Mouse (Mus musculus): ENCODE measurements around the gene Rtp3. TPM values are rescaled to one million over a fixed set of nuclear protein-coding genes. Genes with fewer than 3 reads are reported as not detected.

The Rtp3 gene
- polyA plus RNA-seq, 1 experiment from 2014 or later = 1.7 TPM

GRCm38 (mm10) chr9:110946548-110947044, 43.8 kb downstream of the Rtp3 start:
- TF ChIP-seq CTCF (IDR thresholded peaks at IDR 0.05) = no peak
- TF ChIP-seq EP300 (IDR thresholded peaks at IDR 0.05) = no peak
- no peak overlapping the region for H3K27ac ChIP-seq (ENCODE audit: low read length)
- H3K4me1 ChIP-seq (ENCODE audit: insufficient read depth, low read depth, low read length) = no peaks in the 10 kb centered on the region
- no peak overlapping the region for H3K4me3 ChIP-seq (ENCODE audit: low read depth, low read length)
- no peak for DNase-seq (ENCODE audit: low spot score)
- 31% methylated on average over 20 of the region's 20 CpGs for WGBS
- H3K4me2 ChIP-seq (replicated peaks; ENCODE audit: low read depth, low read length) = no peak overlapping the region
- no peak overlapping the region for H3K9ac ChIP-seq (replicated peaks; ENCODE audit: low read depth)
- H3K36me3 ChIP-seq (ENCODE audit: insufficient read depth, low read length) = no peaks in the 10 kb centered on the region
- H3K9me3 ChIP-seq (ENCODE audit: low read length) = no peaks in the 10 kb centered on the region
- ATAC-seq = no peak
- H3K27me3 ChIP-seq (replicated peaks; ENCODE audit: insufficient read depth, low read length) = peaks cover 20% of the 10 kb centered on the region; the same call in 1 of the 2 replicates

GRCm38 (mm10) chr9:110945926-110946325, 44.5 kb downstream of the Rtp3 start, which contains the start of gene Tdgf1:
Gene Tdgf1 (minus strand): TSS chr9:110946158.
- Histone ChIP-seq H3K9ac (replicated peaks; ENCODE audit: low read depth) (no peak within 1 kb of the TSS), H3K4me2 (replicated peaks; ENCODE audit: low read depth, low read length) (no peak within 1 kb of the TSS), H3K4me3 (ENCODE audit: low read depth, low read length) (no peak within 1 kb of the TSS), H3K27me3 (replicated peaks; ENCODE audit: insufficient read depth, low read length) (peaks cover 20% of the 10 kb centered on the region; the same call in 1 of the 2 replicates), H3K36me3 (ENCODE audit: insufficient read depth, low read length) (no peaks in the 10 kb centered on the region), H3K27ac (ENCODE audit: low read length) (no peak within 1 kb of the TSS), H3K4me1 (ENCODE audit: insufficient read depth, low read depth, low read length) (no peaks in the 10 kb centered on the region), H3K9me3 (ENCODE audit: low read length) (no peaks in the 10 kb centered on the region)
- ATAC-seq (no peak), DNase-seq (ENCODE audit: low spot score) (no peak)
- no peak for TF ChIP-seq EP300 (IDR thresholded peaks at IDR 0.05)
- TF ChIP-seq CTCF (IDR thresholded peaks at IDR 0.05) = no peak
- 18% methylated on average over 11 of the region's 11 CpGs for WGBS

- DNase-seq (ENCODE audit: low spot score) (no peak), ATAC-seq (no peak)
- H3K27me3 ChIP-seq (replicated peaks; ENCODE audit: insufficient read depth, low read length) = peaks cover 20% of the 10 kb centered on the region; the same call in 1 of the 2 replicates
- H3K9ac ChIP-seq (replicated peaks; ENCODE audit: low read depth) = no peak overlapping the region
- no peak for TF ChIP-seq CTCF (IDR thresholded peaks at IDR 0.05)
- no peak for TF ChIP-seq EP300 (IDR thresholded peaks at IDR 0.05)
- H3K27ac ChIP-seq (ENCODE audit: low read length) = no peak overlapping the region
- H3K4me1 ChIP-seq (ENCODE audit: insufficient read depth, low read depth, low read length) = no peaks in the 10 kb centered on the region
- no peak overlapping the region for H3K4me3 ChIP-seq (ENCODE audit: low read depth, low read length)
- H3K9me3 ChIP-seq (ENCODE audit: low read length) = no peaks in the 10 kb centered on the region
- no peak overlapping the region for H3K4me2 ChIP-seq (replicated peaks; ENCODE audit: low read depth, low read length)
- H3K36me3 ChIP-seq (ENCODE audit: insufficient read depth, low read length) = no peaks in the 10 kb centered on the region
- WGBS = 8% methylated on average over 18 of the region's 18 CpGs
Observed at GRCm38 (mm10) chr9:110945343-110945742, 45.0 kb downstream of the Rtp3 start.

GRCm38 (mm10) chr9:110944265-110944664, 46.1 kb downstream of the Rtp3 start:
- no peak overlapping the region for H3K27ac ChIP-seq (ENCODE audit: low read length)
- WGBS = 26% methylated on average over 13 of the region's 13 CpGs
- H3K36me3 ChIP-seq (ENCODE audit: insufficient read depth, low read length) = no peaks in the 10 kb centered on the region
- no peak overlapping the region for H3K4me2 ChIP-seq (replicated peaks; ENCODE audit: low read depth, low read length)
- ATAC-seq = no peak
- peaks cover 20% of the 10 kb centered on the region; the same call in 1 of the 2 replicates for H3K27me3 ChIP-seq (replicated peaks; ENCODE audit: insufficient read depth, low read length)
- no peak overlapping the region for H3K4me3 ChIP-seq (ENCODE audit: low read depth, low read length)
- no peak overlapping the region for H3K9ac ChIP-seq (replicated peaks; ENCODE audit: low read depth)
- peak; percentile 39 for DNase-seq (ENCODE audit: low spot score)
- TF ChIP-seq CTCF (IDR thresholded peaks at IDR 0.05) = peak; percentile 68
- TF ChIP-seq EP300 (IDR thresholded peaks at IDR 0.05) = no peak
- no peaks in the 10 kb centered on the region for H3K9me3 ChIP-seq (ENCODE audit: low read length)
- no peaks in the 10 kb centered on the region for H3K4me1 ChIP-seq (ENCODE audit: insufficient read depth, low read depth, low read length)

GRCm38 (mm10) chr9:110937506-110938490, 52.6 kb downstream of the Rtp3 start:
- Histone ChIP-seq H3K4me2 (replicated peaks; ENCODE audit: low read depth, low read length) (no peak overlapping the region), H3K4me1 (ENCODE audit: insufficient read depth, low read depth, low read length) (no peaks in the 10 kb centered on the region), H3K27ac (ENCODE audit: low read length) (no peak overlapping the region), H3K4me3 (ENCODE audit: low read depth, low read length) (no peak overlapping the region), H3K9me3 (ENCODE audit: low read length) (no peaks in the 10 kb centered on the region), H3K27me3 (replicated peaks; ENCODE audit: insufficient read depth, low read length) (no peaks in the 10 kb centered on the region), H3K36me3 (ENCODE audit: insufficient read depth, low read length) (no peaks in the 10 kb centered on the region), H3K9ac (replicated peaks; ENCODE audit: low read depth) (no peak overlapping the region)
- peak; percentile 45 for DNase-seq (ENCODE audit: low spot score)
- WGBS = 70% methylated on average over 12 of the region's 12 CpGs
- TF ChIP-seq CTCF (IDR thresholded peaks at IDR 0.05) (no peak; the same call in 1 of the 2 replicates), EP300 (IDR thresholded peaks at IDR 0.05) (no peak)
- ATAC-seq = peak; percentile 57

- Histone ChIP-seq H3K27ac (ENCODE audit: low read length) (no peak overlapping the region), H3K27me3 (replicated peaks; ENCODE audit: insufficient read depth, low read length) (no peaks in the 10 kb centered on the region), H3K4me1 (ENCODE audit: insufficient read depth, low read depth, low read length) (no peaks in the 10 kb centered on the region), H3K9ac (replicated peaks; ENCODE audit: low read depth) (no peak overlapping the region), H3K9me3 (ENCODE audit: low read length) (no peaks in the 10 kb centered on the region), H3K4me3 (ENCODE audit: low read depth, low read length) (no peak overlapping the region), H3K36me3 (ENCODE audit: insufficient read depth, low read length) (no peaks in the 10 kb centered on the region), H3K4me2 (replicated peaks; ENCODE audit: low read depth, low read length) (no peak overlapping the region)
- TF ChIP-seq EP300 (IDR thresholded peaks at IDR 0.05) (no peak), CTCF (IDR thresholded peaks at IDR 0.05) (no peak)
- WGBS = 68% methylated on average over 7 of the region's 7 CpGs
- no peak for DNase-seq (ENCODE audit: low spot score)
- no peak for ATAC-seq
Observed at GRCm38 (mm10) chr9:110935941-110936340, 54.4 kb downstream of the Rtp3 start.

Other genes starting within 250 kb of the Rtp3 start
- 10.4 and 13.8 TPM in 2 replicates for gene Myl3, start 248.7 kb downstream of the Rtp3 start, polyA plus RNA-seq (2015; fragmentation: Nextera tagmentation; extraction: Ambion mirVana)
- gene Pth1r, start 243.4 kb downstream of the Rtp3 start, polyA plus RNA-seq (2015; fragmentation: Nextera tagmentation; extraction: Ambion mirVana) = 19.4 and 24.4 TPM in 2 replicates
- gene Prss42, start 192.4 kb downstream of the Rtp3 start, polyA plus RNA-seq (2015; fragmentation: Nextera tagmentation; extraction: Ambion mirVana) = not detected in 2 replicates
- not detected in 2 replicates for gene Prss44, start 176.6 kb downstream of the Rtp3 start, polyA plus RNA-seq (2015; fragmentation: Nextera tagmentation; extraction: Ambion mirVana)
- not detected in 2 replicates for gene Prss43, start 163.9 kb downstream of the Rtp3 start, polyA plus RNA-seq (2015; fragmentation: Nextera tagmentation; extraction: Ambion mirVana)
- not detected in 2 replicates for gene Prss45, start 156.0 kb downstream of the Rtp3 start, polyA plus RNA-seq (2015; fragmentation: Nextera tagmentation; extraction: Ambion mirVana)
- gene Prss46, start 146.1 kb downstream of the Rtp3 start, polyA plus RNA-seq (2015; fragmentation: Nextera tagmentation; extraction: Ambion mirVana) = not detected in 2 replicates
- gene Prss50, start 132.6 kb downstream of the Rtp3 start, polyA plus RNA-seq (2015; fragmentation: Nextera tagmentation; extraction: Ambion mirVana) = 0.14 and 0.20 TPM in 2 replicates
- gene Als2cl, start 110.7 kb downstream of the Rtp3 start, polyA plus RNA-seq (2015; fragmentation: Nextera tagmentation; extraction: Ambion mirVana) = 13.5 and 14.4 TPM in 2 replicates
- 3.6 and 4.0 TPM in 2 replicates for gene Tmie, start 110.5 kb downstream of the Rtp3 start, polyA plus RNA-seq (2015; fragmentation: Nextera tagmentation; extraction: Ambion mirVana)
- gene Fam240a, start 73.7 kb downstream of the Rtp3 start, polyA plus RNA-seq (2015; fragmentation: Nextera tagmentation; extraction: Ambion mirVana) = not detected in 2 replicates
- 0.19 and 0.20 TPM in 2 replicates for gene Tdgf1, start 44.4 kb downstream of the Rtp3 start, polyA plus RNA-seq (2015; fragmentation: Nextera tagmentation; extraction: Ambion mirVana)
- gene Lrrc2, start 39.0 kb downstream of the Rtp3 start, polyA plus RNA-seq (2015; fragmentation: Nextera tagmentation; extraction: Ambion mirVana) = 1.6 and 2.2 TPM in 2 replicates
- gene Ltf, start 28.7 kb upstream of the Rtp3 start, polyA plus RNA-seq (2015; fragmentation: Nextera tagmentation; extraction: Ambion mirVana) = 11.3 and 16.1 TPM in 2 replicates
- 43.5 and 49.0 TPM in 2 replicates for gene Ccrl2, start 66.9 kb upstream of the Rtp3 start, polyA plus RNA-seq (2015; fragmentation: Nextera tagmentation; extraction: Ambion mirVana)
- gene Lrrfip2, start 127.0 kb upstream of the Rtp3 start, polyA plus RNA-seq (2015; fragmentation: Nextera tagmentation; extraction: Ambion mirVana) = 47.7 and 54.2 TPM in 2 replicates

Data from lung, postnatal 0 days (tissue).